25 mouse cellular contexts compared by ENCODE assay signal in the genomic region with DNA sequence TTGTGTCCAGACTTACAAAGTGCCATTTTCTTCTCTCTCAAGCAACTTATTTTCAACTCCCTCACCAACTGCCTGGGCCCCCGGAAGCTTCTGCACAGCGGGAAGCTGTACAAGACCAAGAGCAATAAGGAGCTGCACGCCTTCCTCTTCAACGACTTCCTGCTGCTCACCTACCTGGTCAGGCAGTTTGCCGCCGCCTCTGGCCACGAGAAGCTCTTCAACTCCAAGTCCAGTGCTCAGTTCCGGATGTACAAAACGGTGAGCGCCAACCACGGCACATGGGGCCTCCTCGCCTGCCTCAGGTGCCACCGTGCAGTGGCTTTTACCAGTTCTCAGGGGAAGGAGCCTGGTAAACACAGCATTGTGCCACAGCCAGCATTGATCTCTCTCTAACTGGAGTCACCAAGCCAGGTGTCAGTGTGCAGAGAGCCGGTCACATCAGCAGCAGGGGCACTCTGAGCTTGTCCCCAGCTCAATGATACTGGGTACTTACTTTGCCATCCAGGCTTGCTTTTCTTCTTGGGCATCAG. TPM values are rescaled to one million over a fixed set of nuclear protein-coding genes. Genes with fewer than 3 reads are reported as not detected.
A peak's percentile ranks its signal among the peaks of the same experiment; 100 is the strongest.
DNase-seq lines count a peak whose midpoint lies in the region; ATAC-seq and TF ChIP-seq lines count a peak whose summit lies in the region.
"Had no signal": no experiment of that assay in that cellular context is flagged by ENCODE, and none has a peak within 500 bp of the region (broad histone marks: within the 10 kb centered on the region; RNA-seq: fewer than 3 reads in every experiment).

No protein-coding gene starts in this region.

- 61% methylated on average over 14 of the region's 14 CpGs for WGBS in thymus, adult 2 months
- WGBS in hindbrain, embryonic 16.5 days, result 94% methylated on average over 14 of the region's 14 CpGs
- 88% methylated on average over 14 of the region's 14 CpGs for WGBS in kidney, embryonic 15.5 days

- peaks cover 3% of the 10 kb centered on the region for H3K4me1 ChIP-seq in thymus, adult 2 months (replicated peaks; ENCODE audit: control insufficient read depth, insufficient read depth, low read length)
- H3K4me1 ChIP-seq in hindbrain, embryonic 16.5 days (ENCODE audit: control insufficient read depth, insufficient read depth, low read depth, low read length), result no peaks in the 10 kb centered on the region
- no peaks in the 10 kb centered on the region for H3K4me1 ChIP-seq in kidney, embryonic 15.5 days
- H3K4me1 ChIP-seq: intestine, embryonic 15.5 days; liver, embryonic 13.5 days had no signal

- no peak for ATAC-seq in hindbrain, embryonic 16.5 days
- no peak for ATAC-seq in kidney, embryonic 15.5 days (replicated peaks; ENCODE audit: low FRiP score)
- ATAC-seq: activated CD4-positive, CD25-positive, alpha-beta regulatory T cell, adult 4 months; forebrain, embryonic 14.5 days; intestine, embryonic 15.5 days had no signal

- no peak overlapping the region for H3K9ac ChIP-seq in hindbrain, embryonic 16.5 days (ENCODE audit: low read depth, low read length)
- H3K9ac ChIP-seq in kidney, embryonic 15.5 days, result no peak overlapping the region
- H3K9ac ChIP-seq: intestine, embryonic 15.5 days; liver, embryonic 13.5 days had no signal

- TF ChIP-seq CTCF in thymus, adult 2 months (IDR thresholded peaks at IDR 0.05; ENCODE audit: borderline replicate concordance, control insufficient read depth, extremely low read depth, insufficient read depth, low read length, poor library complexity), result no peak

- H3K36me3 ChIP-seq in thymus, adult 2 months (ENCODE audit: control insufficient read depth, insufficient read depth, low read length), result peaks cover 36% of the 10 kb centered on the region
- H3K36me3 ChIP-seq in hindbrain, embryonic 16.5 days (ENCODE audit: control insufficient read depth, insufficient read depth, low read length), result peaks cover 25% of the 10 kb centered on the region
- peaks cover 59% of the 10 kb centered on the region for H3K36me3 ChIP-seq in kidney, embryonic 15.5 days

- H3K27ac ChIP-seq in thymus, adult 2 months (ENCODE audit: control insufficient read depth, insufficient read depth, low read length), result peak overlapping the region; percentile 3; the same call in 1 of the 2 replicates
- H3K27ac ChIP-seq in hindbrain, embryonic 16.5 days (ENCODE audit: low read depth, low read length), result no peak overlapping the region
- no peak overlapping the region for H3K27ac ChIP-seq in kidney, embryonic 15.5 days
- H3K27ac ChIP-seq: hindbrain, postnatal 0 days; intestine, embryonic 15.5 days; kidney, postnatal 0 days; liver, embryonic 13.5 days; macrophage had no signal

- TF ChIP-seq POLR2A in thymus, adult 2 months (IDR thresholded peaks at IDR 0.05; ENCODE audit: control insufficient read depth, extremely low read depth, insufficient read depth, low read length, poor library complexity), result no peak

- no peaks in the 10 kb centered on the region for H3K27me3 ChIP-seq in thymus, adult 2 months (ENCODE audit: control insufficient read depth, insufficient read depth, low read length)
- no peaks in the 10 kb centered on the region for H3K27me3 ChIP-seq in hindbrain, embryonic 16.5 days (replicated peaks; ENCODE audit: control insufficient read depth, insufficient read depth, low read length)
- H3K27me3 ChIP-seq in kidney, embryonic 15.5 days, result no peaks in the 10 kb centered on the region
- H3K27me3 ChIP-seq: intestine, embryonic 15.5 days; liver, embryonic 13.5 days had no signal

- no peak overlapping the region for H3K4me3 ChIP-seq in thymus, adult 2 months (ENCODE audit: control insufficient read depth, insufficient read depth, low read length)
- H3K4me3 ChIP-seq in hindbrain, embryonic 16.5 days (ENCODE audit: low read length), result no peak overlapping the region
- H3K4me3 ChIP-seq in kidney, embryonic 15.5 days (replicated peaks), result no peak overlapping the region
- H3K4me3 ChIP-seq: intestine, embryonic 15.5 days; liver, embryonic 13.5 days had no signal

- peak; percentile 10 to 15 for DNase-seq in lung, adult 18-20 months
- no peak for DNase-seq in lung, postnatal 14 days
- peak; percentile 8 for DNase-seq in thymus, adult 2 months
- no peak for DNase-seq in thymus, adult 18-20 months
- peak; percentile 41 for DNase-seq in thymus, postnatal 0 days (ENCODE audit: low spot score)
- DNase-seq: adrenal gland, adult 8-10 months; B cell, adult 2 months; cerebellum, adult 2 months; cerebellum, postnatal 25 days; gastrocnemius, postnatal 25 days; kidney, adult 2 months; kidney, postnatal 4 days; liver, embryonic 13.5 days; midbrain, embryonic 14.5 days; right cerebral cortex, adult 18-20 months; spleen, adult 18-20 months had no signal

- no peak overlapping the region for H3K4me2 ChIP-seq in hindbrain, embryonic 16.5 days (ENCODE audit: low read length)
- H3K4me2 ChIP-seq in kidney, embryonic 15.5 days, result no peak overlapping the region
- H3K4me2 ChIP-seq: intestine, embryonic 15.5 days; liver, embryonic 13.5 days had no signal

- no peaks in the 10 kb centered on the region for H3K9me3 ChIP-seq in hindbrain, embryonic 16.5 days (ENCODE audit: control insufficient read depth, low read length)
- no peaks in the 10 kb centered on the region for H3K9me3 ChIP-seq in kidney, embryonic 15.5 days (replicated peaks)
- H3K9me3 ChIP-seq: intestine, embryonic 15.5 days; liver, embryonic 13.5 days had no signal

RNA-seq across cellular contexts. Expression of gene Fam228a, which starts 30.7 kb away (rescaled TPM):
- polyA plus RNA-seq in thymus, adult 2 months (2012; rRNA removed), result 0.18 and 0.32 TPM in 2 replicates
- polyA plus RNA-seq in thymus, postnatal 0 days (2015; fragmentation: Nextera tagmentation; extraction: Ambion mirVana), result 0.12 and 0.20 TPM in 2 replicates
- polyA plus RNA-seq in hindbrain, embryonic 16.5 days (2015; fragmentation: Nextera tagmentation; extraction: Ambion mirVana), result 0.77 and 1.1 TPM in 2 replicates
- 0.10 and 0.15 TPM in 2 replicates for polyA plus RNA-seq in kidney, embryonic 15.5 days (2015; fragmentation: Nextera tagmentation; extraction: Ambion mirVana)
- polyA plus RNA-seq: activated CD4-positive, CD25-positive, alpha-beta regulatory T cell, adult 4 months; macrophage; neural tube, embryonic 11.5 days had no signal

Comparison
In these comparisons a context has a peak if more than half of its experiments do, and no peak if none do; other contexts are left out.
1. DNase-seq: peak in lung, adult 18-20 months (2 of 2), thymus, adult 2 months (single experiment) and thymus, postnatal 0 days (single experiment); none in lung, postnatal 14 days (single experiment) and thymus, adult 18-20 months (0 of 2).